Mouse (Mus musculus) liver, adult 2 months (tissue): ENCODE measurements at regions not wholly inside any gene's neighbourhood (a gene's known extent, or its start where the extent isn't known, plus 50 kb on each side); places are given as distances from the start of the nearest gene placed in this dataset.

Experiments
- CTCF ChIP-seq: fragments of 200-500 bp; IDR thresholded peaks from 2 replicates; pipeline ENCODE4 v1.5.1; 2011; ENCODE audit warnings: low read depth, low read length, control low read depth
- POLR2A ChIP-seq: fragments of 200-500 bp; IDR thresholded peaks from 2 replicates; pipeline ENCODE4 v1.6.1; 2011; ENCODE audit warnings: low read length, control low read depth; ENCODE audit not compliant: insufficient read depth; ENCODE audit errors: extremely low read depth

GRCm38 (mm10) chr2:68804117-68804516 lies 57.1 kb upstream of the Cers6 start:
- no peak for TF ChIP-seq POLR2A
- TF ChIP-seq CTCF = no peak
